Mouse (Mus musculus): ENCODE data around the gene 9530068E07Rik.

- TF ChIP-seq MAFK (IDR thresholded peaks at IDR 0.05; ENCODE audit: insufficient replicate concordance, low read length) = no peak
- no peak for TF ChIP-seq CTCF (conservative IDR thresholded peaks at IDR 0.05 in 1 of 2, IDR thresholded peaks at IDR 0.05 in 1 of 2; ENCODE audit: low read depth in 2 of 2, low read length in 2 of 2)
- no peak for TF ChIP-seq POLR2A (IDR thresholded peaks at IDR 0.05; ENCODE audit: low read depth, low read length)
- TF ChIP-seq RAD21 (IDR thresholded peaks at IDR 0.05; ENCODE audit: low read depth, low read length) = no peak
- TF ChIP-seq SIN3A (IDR thresholded peaks at IDR 0.05; ENCODE audit: low read length) = no peak
- TF ChIP-seq EP300 (IDR thresholded peaks at IDR 0.05; ENCODE audit: low read length) = no peak
- no peak for TF ChIP-seq ZMIZ1 (IDR thresholded peaks at IDR 0.05; ENCODE audit: low read depth, low read length)
- TF ChIP-seq HCFC1 (IDR thresholded peaks at IDR 0.05; ENCODE audit: low read depth, low read length) = no peak
- TF ChIP-seq CHD2 (IDR thresholded peaks at IDR 0.05; ENCODE audit: low read length) = no peak
- no peak for TF ChIP-seq SMC3 (IDR thresholded peaks at IDR 0.05; ENCODE audit: low read depth, low read length)
- no peak for TF ChIP-seq KAT2A (IDR thresholded peaks at IDR 0.05; ENCODE audit: insufficient replicate concordance, low read length)
- no peak for TF ChIP-seq E2F4 (IDR thresholded peaks at IDR 0.05; ENCODE audit: insufficient replicate concordance, low read depth, low read length)
Measured at GRCm38 (mm10) chr11:52352271-52352670, 44.0 kb upstream of the 9530068E07Rik start.
